Comparison of ENCODE assay signal across 3 mouse cellular contexts in the genomic region with DNA sequence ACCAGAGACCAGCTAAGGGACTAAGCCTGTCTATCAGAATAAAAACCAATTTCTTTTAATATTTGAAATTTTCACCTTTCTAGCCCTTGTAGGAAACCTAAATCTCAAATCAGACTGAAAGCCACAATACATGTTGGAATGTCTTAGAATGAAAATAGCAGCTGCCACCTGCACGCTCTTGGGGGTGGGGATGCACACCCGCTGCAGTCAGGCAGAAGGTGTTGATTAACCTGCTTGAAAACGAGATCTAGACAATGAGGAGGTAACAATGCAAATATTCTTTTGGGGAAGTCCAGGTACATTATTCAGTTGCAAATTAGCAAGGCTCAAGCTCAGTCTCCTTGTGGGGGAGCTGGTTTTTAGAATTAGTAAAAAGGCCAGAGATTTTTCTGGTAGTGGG.
A peak's percentile ranks its signal among the peaks of the same experiment; 100 is the strongest.
DNase-seq lines count a peak whose midpoint lies in the region; TF ChIP-seq lines count a peak whose summit lies in the region.
"Not testable (repeated sequence)": the region's sequence is repeated elsewhere in the genome, so short reads cannot be mapped to it uniquely, and the experiment has no call there.

No protein-coding gene starts in this region.

- H3K27me3 ChIP-seq in CH12.LX (replicated peaks), result not testable (repeated sequence)

- TF ChIP-seq EP300 in CH12.LX (IDR thresholded peaks at IDR 0.05; ENCODE audit: low read length), result peak; percentile 68

- TF ChIP-seq RAD21 in CH12.LX (IDR thresholded peaks at IDR 0.05; ENCODE audit: low read depth, low read length), result not testable (repeated sequence)

- in situ Hi-C loops in CH12.LX (cut with MboI; ENCODE audit: low pct_ligation_motif_present, low pct_unique_long_range_greater_than_20kb, low sequenced_read_pairs), result not testable (repeated sequence)

- H3K79me2 ChIP-seq in CH12.LX (replicated peaks; ENCODE audit: control insufficient read depth, extremely low read depth, insufficient read depth, poor library complexity, severe bottlenecking), result not testable (repeated sequence)

- not testable (repeated sequence) for H3K4me3 ChIP-seq in CH12.LX (replicated peaks in 1 of 3; ENCODE audit: low read depth in 2 of 3, low read length in 2 of 3, poor library complexity in 1 of 3)

- H3K9me3 ChIP-seq in CH12.LX (replicated peaks; ENCODE audit: low read length), result not testable (repeated sequence)

- TF ChIP-seq POLR2A in CH12.LX (IDR thresholded peaks at IDR 0.05; ENCODE audit: low read depth, low read length), result not testable (repeated sequence)

- H3K4me2 ChIP-seq in CH12.LX (ENCODE audit: insufficient read depth, low read depth, poor library complexity, severe bottlenecking), result peak overlapping the region; percentile 84

- H3K4me1 ChIP-seq in CH12.LX (ENCODE audit: control insufficient read depth in 1 of 2, insufficient read depth in 2 of 2), result peaks cover 0 to 25% of the 10 kb centered on the region in 2 experiments; a peak in 2 of 4 replicates

- dilution Hi-C loops in CH12.LX (cut with MboI; ENCODE audit: extremely low pct_ligation_motif_present, extremely low pct_unique_long_range_greater_than_20kb, low sequenced_read_pairs), result not testable (repeated sequence)

- H3K36me3 ChIP-seq in CH12.LX (replicated peaks in 1 of 2; ENCODE audit: control insufficient read depth in 1 of 2, insufficient read depth in 1 of 2, low read length in 1 of 2), result not testable (repeated sequence)

- peak; percentile 63 for DNase-seq in CH12.LX (ENCODE audit: extremely low read depth)
- peak; percentile 33 for DNase-seq in R1 (ENCODE audit: low read depth, low spot score)
- DNase-seq in kidney, adult 11 months, result peak; percentile 5

- TF ChIP-seq CTCF in CH12.LX (conservative IDR thresholded peaks at IDR 0.05 in 1 of 2, IDR thresholded peaks at IDR 0.05 in 1 of 2; ENCODE audit: low read depth in 2 of 2, low read length in 2 of 2), result not testable (repeated sequence)

- not testable (repeated sequence) for H3K9ac ChIP-seq in CH12.LX (ENCODE audit: insufficient read depth, low read depth)

- H3K27ac ChIP-seq in CH12.LX (ENCODE audit: insufficient read depth, low read depth), result not testable (repeated sequence)

TF ChIP-seq in CH12.LX, 34 proteins besides CTCF, POLR2A, EP300 and RAD21:
- peak; percentile 89 for TF ChIP-seq TCF12 (IDR thresholded peaks at IDR 0.05; ENCODE audit: low read depth, low read length)
- peak; percentile 55; the same call in 1 of the 2 replicates for TF ChIP-seq MEF2A (IDR thresholded peaks at IDR 0.05; ENCODE audit: borderline replicate concordance, low read depth, low read length)
- peak; percentile 84 for TF ChIP-seq BHLHE40 (IDR thresholded peaks at IDR 0.05; ENCODE audit: low read depth, low read length)
- peak; percentile 59 for TF ChIP-seq ETS1 (conservative IDR thresholded peaks at IDR 0.05; ENCODE audit: low read depth, low read length)
- TF ChIP-seq CHD2 (IDR thresholded peaks at IDR 0.05; ENCODE audit: low read length), result peak; percentile 80

Comparison
In these comparisons a context has a peak if more than half of its experiments do, and no peak if none do; other contexts are left out.
1. DNase-seq: peak in every context shown above with its lines; median percentile 63 in CH12.LX; 33 in R1; 5 in kidney, adult 11 months.